Mouse (Mus musculus) embryonic fibroblast, embryonic 13.5 days (primary cell): Measurements from ENCODE around the gene Hoxc13. TPM values are rescaled to one million over a fixed set of nuclear protein-coding genes. Genes with fewer than 3 reads are reported as not detected.

Source experiments
- H3K27ac ChIP-seq: 2 replicates; pipeline ENCODE4 v1.5.1; 2012; ENCODE audit warnings: low read length, control low read depth, inconsistent platforms; ENCODE audit not compliant: insufficient read depth
- H3K4me1 ChIP-seq: 2 replicates; pipeline ENCODE4 v1.6.1; 2011; ENCODE audit warnings: low read length; ENCODE audit not compliant: control insufficient read depth, insufficient read depth
- H3K4me3 ChIP-seq: 2 replicates; pipeline ENCODE4 v1.5.1; 2011; ENCODE audit warnings: mild to moderate bottlenecking, control low read depth, low read length; ENCODE audit not compliant: insufficient read depth
- CTCF ChIP-seq: IDR thresholded peaks from 2 replicates; pipeline ENCODE4 v1.5.1; 2011; ENCODE audit warnings: mild to moderate bottlenecking, control low read depth, low read length, moderate library complexity, borderline replicate concordance; ENCODE audit not compliant: insufficient read depth
- POLR2A ChIP-seq: IDR thresholded peaks from 2 replicates; pipeline ENCODE4 v1.6.1; 2011; ENCODE audit warnings: low read depth, mild to moderate bottlenecking, control low read depth, low read length, moderate library complexity
- polyA plus RNA-seq: library from polyadenylated mRNA; stranded (reverse); fragments of >200 nt; gene quantifications from 2 replicates; pipeline ENCODE4 v1.2.4, GENCODE M21; 2011; ENCODE audit warnings: low read depth; ENCODE audit not compliant: missing spikeins, insufficient read length

The Hoxc13 gene
- polyA plus RNA-seq, 1 experiment, result 0.21 TPM

GRCm38 (mm10) chr15:102953561-102953960 is 32.7 kb downstream of the Hoxc13 start:
- Histone ChIP-seq H3K4me1 (no peaks in the 10 kb centered on the region), H3K27ac (no peak overlapping the region), H3K4me3 (no peak overlapping the region)
- no peak for TF ChIP-seq CTCF
- no peak for TF ChIP-seq POLR2A

- Histone ChIP-seq H3K4me3 (peak within 1 kb of the TSS; percentile 21; the same call in 1 of the 2 replicates), H3K27ac (no peak within 1 kb of the TSS), H3K4me1 (no peaks in the 10 kb centered on the region)
- no peak for TF ChIP-seq POLR2A
- TF ChIP-seq CTCF, result no peak
Observed at GRCm38 (mm10) chr15:102954192-102955006, 33.5 kb downstream of the Hoxc13 start, which contains the start of gene Hoxc11. TSS of gene Hoxc11 (plus strand) at chr15:102954427.

- no peak for TF ChIP-seq POLR2A
- TF ChIP-seq CTCF, result no peak
- H3K4me1 ChIP-seq, result no peaks in the 10 kb centered on the region
- H3K4me3 ChIP-seq, result peak overlapping the region; percentile 21; the same call in 1 of the 2 replicates
- no peak overlapping the region for H3K27ac ChIP-seq
Observed at GRCm38 (mm10) chr15:102955007-102955382, 34.1 kb downstream of the Hoxc13 start.

GRCm38 (mm10) chr15:102955833-102956640 is 35.1 kb downstream of the Hoxc13 start:
- TF ChIP-seq POLR2A (no peak), CTCF (no peak)
- Histone ChIP-seq H3K4me3 (no peak overlapping the region; the same call in 1 of the 2 replicates), H3K27ac (no peak overlapping the region), H3K4me1 (no peaks in the 10 kb centered on the region)

GRCm38 (mm10) chr15:102956906-102957305 is 36.0 kb downstream of the Hoxc13 start:
- TF ChIP-seq POLR2A (no peak), CTCF (no peak)
- Histone ChIP-seq H3K4me1 (no peaks in the 10 kb centered on the region), H3K4me3 (no peak overlapping the region), H3K27ac (no peak overlapping the region)

GRCm38 (mm10) chr15:102959663-102960191 is 38.8 kb downstream of the Hoxc13 start:
- peak overlapping the region; percentile 41; the same call in 1 of the 2 replicates for H3K27ac ChIP-seq
- TF ChIP-seq CTCF (no peak), POLR2A (no peak)
- no peaks in the 10 kb centered on the region for H3K4me1 ChIP-seq
- no peak overlapping the region for H3K4me3 ChIP-seq

- Histone ChIP-seq H3K4me3 (no peak overlapping the region), H3K27ac (peak overlapping the region; percentile 20; the same call in 1 of the 2 replicates), H3K4me1 (no peaks in the 10 kb centered on the region)
- TF ChIP-seq POLR2A, result no peak
Observed at GRCm38 (mm10) chr15:102961728-102962127, 40.8 kb downstream of the Hoxc13 start.

- Histone ChIP-seq H3K4me3 (peak overlapping the region; percentile 2), H3K27ac (0 out of 2 replicates have a peak overlapping the region, but pooled peaks have one; percentile 14), H3K4me1 (no peaks in the 10 kb centered on the region)
- TF ChIP-seq POLR2A, result no peak; the same call in 1 of the 2 replicates
- no peak for TF ChIP-seq CTCF
Observed at GRCm38 (mm10) chr15:102962492-102962891, 41.6 kb downstream of the Hoxc13 start.

GRCm38 (mm10) chr15:102963259-102963658 is 42.4 kb downstream of the Hoxc13 start:
- TF ChIP-seq POLR2A (no peak), CTCF (no peak)
- Histone ChIP-seq H3K4me1 (no peaks in the 10 kb centered on the region), H3K4me3 (no peak overlapping the region; the same call in 1 of the 2 replicates), H3K27ac (no peak overlapping the region)
